Comparison of ENCODE assay signal across 9 mouse cellular contexts in genomic region chr5:135935641-135936190, GRCm38 (mm10). TPM values are rescaled to one million over a fixed set of nuclear protein-coding genes. Genes with fewer than 3 reads are reported as not detected.
A peak's percentile ranks its signal among the peaks of the same experiment; 100 is the strongest.
DNase-seq lines count a peak whose midpoint lies in the region; ATAC-seq and TF ChIP-seq lines count a peak whose summit lies in the region.
"Had no signal": no experiment of that assay in that cellular context is flagged by ENCODE, and none has a peak within 500 bp of the region (broad histone marks: within the 10 kb centered on the region; RNA-seq: fewer than 3 reads in every experiment).

No protein-coding gene starts in this region.

- H3K36me3 ChIP-seq in intestine, embryonic 15.5 days, result 0 out of 2 replicates have a peak, but pooled peaks cover 7% of the 10 kb centered on the region
- 0 out of 2 replicates have a peak, but pooled peaks cover 9% of the 10 kb centered on the region for H3K36me3 ChIP-seq in intestine, postnatal 0 days (ENCODE audit: control insufficient read depth, insufficient read depth)
- peaks cover 18% of the 10 kb centered on the region for H3K36me3 ChIP-seq in embryonic facial prominence, embryonic 10.5 days (replicated peaks)
- peaks cover 18% of the 10 kb centered on the region for H3K36me3 ChIP-seq in limb, embryonic 12.5 days
- no peaks in the 10 kb centered on the region for H3K36me3 ChIP-seq in midbrain, embryonic 16.5 days (ENCODE audit: control insufficient read depth, insufficient read depth, low read length)

- DNase-seq in embryonic facial prominence, embryonic 10.5 days (ENCODE audit: low spot score), result no peak
- DNase-seq in cerebellum, postnatal 4 days (ENCODE audit: low spot score in 2 of 2), result no peak
- DNase-seq: cerebellum, postnatal 10 days had no signal

- no peak overlapping the region for H3K27ac ChIP-seq in intestine, embryonic 15.5 days
- H3K27ac ChIP-seq in intestine, postnatal 0 days (ENCODE audit: low read depth, low read length), result no peak overlapping the region
- peak overlapping the region; percentile 97 for H3K27ac ChIP-seq in embryonic facial prominence, embryonic 10.5 days (replicated peaks)
- peak overlapping the region; percentile 97; the same call in 1 of the 2 replicates for H3K27ac ChIP-seq in limb, embryonic 12.5 days
- peak overlapping the region; percentile 99 for H3K27ac ChIP-seq in midbrain, embryonic 16.5 days (ENCODE audit: low read length)

- 76% methylated on average over 6 of the region's 6 CpGs for WGBS in intestine, embryonic 15.5 days
- WGBS in intestine, postnatal 0 days, result 78% methylated on average over 6 of the region's 6 CpGs
- 80% methylated on average over 6 of the region's 6 CpGs for WGBS in embryonic facial prominence, embryonic 10.5 days
- WGBS in limb, embryonic 12.5 days, result 82% methylated on average over 6 of the region's 6 CpGs
- WGBS in midbrain, embryonic 16.5 days, result 87% methylated on average over 6 of the region's 6 CpGs

- no peak for ATAC-seq in intestine, embryonic 15.5 days
- no peak for ATAC-seq in intestine, postnatal 0 days
- no peak for ATAC-seq in limb, embryonic 12.5 days (ENCODE audit: insufficient number of reproducible peaks, insufficient read depth, low FRiP score, low TSS enrichment, low read depth)
- ATAC-seq in midbrain, embryonic 16.5 days, result no peak
- no peak for ATAC-seq in inflammation-experienced regulatory T-cells, adult 6 months

- H3K27me3 ChIP-seq in intestine, embryonic 15.5 days (replicated peaks), result no peaks in the 10 kb centered on the region
- no peaks in the 10 kb centered on the region for H3K27me3 ChIP-seq in intestine, postnatal 0 days (replicated peaks; ENCODE audit: control insufficient read depth, insufficient read depth, low read length)
- H3K27me3 ChIP-seq in embryonic facial prominence, embryonic 10.5 days (replicated peaks; ENCODE audit: low read depth, poor library complexity, severe bottlenecking), result no peaks in the 10 kb centered on the region
- H3K27me3 ChIP-seq in limb, embryonic 12.5 days, result no peaks in the 10 kb centered on the region
- H3K27me3 ChIP-seq in midbrain, embryonic 16.5 days (ENCODE audit: control insufficient read depth, insufficient read depth, low read depth, low read length), result no peaks in the 10 kb centered on the region

- no peak overlapping the region for H3K9ac ChIP-seq in intestine, embryonic 15.5 days
- no peak overlapping the region for H3K9ac ChIP-seq in intestine, postnatal 0 days (ENCODE audit: low read depth, low read length)
- H3K9ac ChIP-seq in limb, embryonic 12.5 days (replicated peaks), result no peak overlapping the region
- no peak overlapping the region for H3K9ac ChIP-seq in midbrain, embryonic 16.5 days (ENCODE audit: low read depth, low read length)

- peak overlapping the region; percentile 55; the same call in 1 of the 2 replicates for H3K4me2 ChIP-seq in intestine, embryonic 15.5 days (replicated peaks)
- no peak overlapping the region for H3K4me2 ChIP-seq in intestine, postnatal 0 days (replicated peaks; ENCODE audit: low read depth)
- peak overlapping the region; percentile 71; the same call in 1 of the 2 replicates for H3K4me2 ChIP-seq in limb, embryonic 12.5 days
- H3K4me2 ChIP-seq in midbrain, embryonic 16.5 days (ENCODE audit: low read length), result no peak overlapping the region

- H3K4me3 ChIP-seq in intestine, embryonic 15.5 days (replicated peaks), result no peak overlapping the region
- no peak overlapping the region for H3K4me3 ChIP-seq in intestine, postnatal 0 days (ENCODE audit: low read depth, low read length)
- peak overlapping the region; percentile 95 for H3K4me3 ChIP-seq in embryonic facial prominence, embryonic 10.5 days
- no peak overlapping the region for H3K4me3 ChIP-seq in limb, embryonic 12.5 days (replicated peaks)
- H3K4me3 ChIP-seq in midbrain, embryonic 16.5 days (ENCODE audit: low read depth, low read length), result no peak overlapping the region

- H3K9me3 ChIP-seq in intestine, embryonic 15.5 days, result no peaks in the 10 kb centered on the region
- H3K9me3 ChIP-seq in intestine, postnatal 0 days (ENCODE audit: control insufficient read depth), result no peaks in the 10 kb centered on the region
- H3K9me3 ChIP-seq in embryonic facial prominence, embryonic 10.5 days, result no peaks in the 10 kb centered on the region
- peaks cover 3% of the 10 kb centered on the region; the same call in 1 of the 2 replicates for H3K9me3 ChIP-seq in limb, embryonic 12.5 days
- no peaks in the 10 kb centered on the region for H3K9me3 ChIP-seq in midbrain, embryonic 16.5 days (replicated peaks; ENCODE audit: control insufficient read depth, low read length, poor library complexity, severe bottlenecking)

- TF ChIP-seq CTCF in intestine, postnatal 0 days (IDR thresholded peaks at IDR 0.05; ENCODE audit: low read depth), result no peak

- peaks cover 10% of the 10 kb centered on the region; the same call in 1 of the 2 replicates for H3K4me1 ChIP-seq in intestine, embryonic 15.5 days (replicated peaks)
- no peaks in the 10 kb centered on the region for H3K4me1 ChIP-seq in intestine, postnatal 0 days (replicated peaks; ENCODE audit: control insufficient read depth, insufficient read depth, low read length)
- peaks cover 27% of the 10 kb centered on the region for H3K4me1 ChIP-seq in embryonic facial prominence, embryonic 10.5 days
- H3K4me1 ChIP-seq in limb, embryonic 12.5 days (replicated peaks), result peaks cover 12% of the 10 kb centered on the region
- H3K4me1 ChIP-seq in midbrain, embryonic 16.5 days (ENCODE audit: control insufficient read depth, insufficient read depth, low read length), result peaks cover 23% of the 10 kb centered on the region

RNA-seq across cellular contexts. Expression of gene Ywhag, which starts 1.3 kb away (rescaled TPM):
- 151 and 154 TPM in 2 replicates for polyA plus RNA-seq in intestine, embryonic 15.5 days (2015; fragmentation: Nextera tagmentation; extraction: Ambion mirVana)
- 57.1 and 61.8 TPM in 2 replicates for polyA plus RNA-seq in intestine, postnatal 0 days (2015; fragmentation: Nextera tagmentation; extraction: Ambion mirVana)
- polyA plus RNA-seq in embryonic facial prominence, embryonic 10.5 days (2016; fragmentation: Nextera tagmentation; extraction: Ambion mirVana), result 244 and 257 TPM in 2 replicates
- 180 and 182 TPM in 2 replicates for polyA plus RNA-seq in limb, embryonic 12.5 days (2016; fragmentation: Nextera tagmentation; extraction: Ambion mirVana)
- 1,035 and 1,054 TPM in 2 replicates for polyA plus RNA-seq in midbrain, embryonic 16.5 days (2015; fragmentation: Nextera tagmentation; extraction: Ambion mirVana)
- 10 to 100 TPM; 29.8 to 46.2 (median 37.0) TPM for polyA plus RNA-seq in inflammation-experienced regulatory T-cells, adult 6 months (2017; shearing (Covaris generic))

RNA-seq across cellular contexts. Expression of gene Ssc4d, which starts 38.6 kb away (rescaled TPM):
- 2.5 and 2.9 TPM in 2 replicates for polyA plus RNA-seq in intestine, embryonic 15.5 days (2015; fragmentation: Nextera tagmentation; extraction: Ambion mirVana)
- 2.2 and 2.4 TPM in 2 replicates for polyA plus RNA-seq in intestine, postnatal 0 days (2015; fragmentation: Nextera tagmentation; extraction: Ambion mirVana)
- polyA plus RNA-seq in embryonic facial prominence, embryonic 10.5 days (2016; fragmentation: Nextera tagmentation; extraction: Ambion mirVana), result 3.1 and 4.0 TPM in 2 replicates
- 4.8 and 5.6 TPM in 2 replicates for polyA plus RNA-seq in limb, embryonic 12.5 days (2016; fragmentation: Nextera tagmentation; extraction: Ambion mirVana)
- polyA plus RNA-seq in midbrain, embryonic 16.5 days (2015; fragmentation: Nextera tagmentation; extraction: Ambion mirVana), result 1.8 and 1.9 TPM in 2 replicates
- 1 to 10 TPM; 1.0 to 2.0 (median 1.4) TPM for polyA plus RNA-seq in inflammation-experienced regulatory T-cells, adult 6 months (2017; shearing (Covaris generic))

RNA-seq across cellular contexts. Expression of gene Zp3, which starts 44.2 kb away (rescaled TPM):
- 0.80 and 1.5 TPM in 2 replicates for polyA plus RNA-seq in intestine, embryonic 15.5 days (2015; fragmentation: Nextera tagmentation; extraction: Ambion mirVana)
- not detected in 2 replicates for polyA plus RNA-seq in intestine, postnatal 0 days (2015; fragmentation: Nextera tagmentation; extraction: Ambion mirVana)
- polyA plus RNA-seq in embryonic facial prominence, embryonic 10.5 days (2016; fragmentation: Nextera tagmentation; extraction: Ambion mirVana), result not detected in 2 replicates
- not detected in 2 replicates for polyA plus RNA-seq in limb, embryonic 12.5 days (2016; fragmentation: Nextera tagmentation; extraction: Ambion mirVana)
- 0.23 TPM in 1 of 2 replicates, not detected in the other for polyA plus RNA-seq in midbrain, embryonic 16.5 days (2015; fragmentation: Nextera tagmentation; extraction: Ambion mirVana)
- polyA plus RNA-seq in inflammation-experienced regulatory T-cells, adult 6 months (2017; shearing (Covaris generic)), result not detected
- polyA plus RNA-seq: activated CD4-positive, CD25-positive, alpha-beta regulatory T cell, adult 4 months had no signal

RNA-seq across cellular contexts. Expression of gene Hspb1, which starts 48.0 kb away (rescaled TPM):
- 113 and 116 TPM in 2 replicates for polyA plus RNA-seq in intestine, embryonic 15.5 days (2015; fragmentation: Nextera tagmentation; extraction: Ambion mirVana)
- 107 and 120 TPM in 2 replicates for polyA plus RNA-seq in intestine, postnatal 0 days (2015; fragmentation: Nextera tagmentation; extraction: Ambion mirVana)
- 24.0 and 24.4 TPM in 2 replicates for polyA plus RNA-seq in embryonic facial prominence, embryonic 10.5 days (2016; fragmentation: Nextera tagmentation; extraction: Ambion mirVana)
- polyA plus RNA-seq in limb, embryonic 12.5 days (2016; fragmentation: Nextera tagmentation; extraction: Ambion mirVana), result 59.6 and 66.8 TPM in 2 replicates
- polyA plus RNA-seq in midbrain, embryonic 16.5 days (2015; fragmentation: Nextera tagmentation; extraction: Ambion mirVana), result 9.6 and 10.1 TPM in 2 replicates
- under 1 TPM in 1 of 3 experiments, not detected in 2; 0.82 TPM for polyA plus RNA-seq in inflammation-experienced regulatory T-cells, adult 6 months (2017; shearing (Covaris generic))
- polyA plus RNA-seq: activated CD4-positive, CD25-positive, alpha-beta regulatory T cell, adult 4 months had no signal

RNA-seq across cellular contexts. Expression of gene Dtx2, which starts 58.9 kb away (rescaled TPM):
- polyA plus RNA-seq in intestine, embryonic 15.5 days (2015; fragmentation: Nextera tagmentation; extraction: Ambion mirVana), result 20.8 and 21.4 TPM in 2 replicates
- polyA plus RNA-seq in intestine, postnatal 0 days (2015; fragmentation: Nextera tagmentation; extraction: Ambion mirVana), result 10.5 TPM in 2 replicates
- 38.5 and 39.2 TPM in 2 replicates for polyA plus RNA-seq in embryonic facial prominence, embryonic 10.5 days (2016; fragmentation: Nextera tagmentation; extraction: Ambion mirVana)
- 39.2 and 40.4 TPM in 2 replicates for polyA plus RNA-seq in limb, embryonic 12.5 days (2016; fragmentation: Nextera tagmentation; extraction: Ambion mirVana)
- 24.0 and 26.1 TPM in 2 replicates for polyA plus RNA-seq in midbrain, embryonic 16.5 days (2015; fragmentation: Nextera tagmentation; extraction: Ambion mirVana)
- 10 to 100 TPM in 1 of 3 experiments, 1 to 10 TPM in 2; 8.5 to 10.8 (median 9.1) TPM for polyA plus RNA-seq in inflammation-experienced regulatory T-cells, adult 6 months (2017; shearing (Covaris generic))

Comparison
In these comparisons a context has a peak if more than half of its experiments do, and no peak if none do; other contexts are left out.
1. H3K4me2 ChIP-seq: peak in intestine, embryonic 15.5 days (single experiment) and limb, embryonic 12.5 days (single experiment); none in intestine, postnatal 0 days (single experiment) and midbrain, embryonic 16.5 days (single experiment).
2. H3K27ac ChIP-seq: peak in embryonic facial prominence, embryonic 10.5 days (single experiment), limb, embryonic 12.5 days (single experiment) and midbrain, embryonic 16.5 days (single experiment); none in intestine, embryonic 15.5 days (single experiment) and intestine, postnatal 0 days (single experiment).